Comparison of ENCODE assay signal across 12 mouse cellular contexts in the genomic region with DNA sequence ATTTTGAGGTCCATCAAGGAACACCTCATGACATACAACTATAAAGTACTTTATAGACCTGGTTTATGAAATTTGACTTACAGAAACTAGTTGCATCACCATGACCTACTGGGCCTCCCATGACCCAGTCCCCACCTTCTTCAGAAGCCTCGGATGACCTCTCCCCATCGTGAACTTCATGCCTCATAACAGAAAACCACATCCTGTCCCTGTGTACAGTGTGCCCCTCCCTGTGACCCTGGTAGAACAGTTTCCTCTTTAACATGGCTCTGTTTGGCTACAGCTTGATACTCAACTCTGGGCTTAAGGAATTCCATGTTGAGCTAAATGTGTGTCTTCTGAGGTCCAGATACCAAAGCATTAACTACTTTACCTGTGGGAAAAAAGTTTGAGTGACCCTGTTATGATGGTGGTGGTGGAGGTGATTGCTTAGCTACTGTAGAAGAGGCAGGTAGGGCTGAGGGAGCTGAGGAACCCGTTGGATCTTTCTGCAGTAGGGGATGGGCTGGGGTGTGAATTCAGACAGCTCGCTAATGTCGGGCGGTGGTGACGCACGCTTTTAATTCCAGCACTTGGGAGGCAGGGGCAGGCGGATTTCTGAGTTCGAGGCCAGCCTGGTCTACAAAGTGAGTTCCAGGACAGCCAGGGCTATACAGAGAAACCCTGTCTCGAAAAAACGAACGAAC. TPM values are rescaled to one million over a fixed set of nuclear protein-coding genes. Genes with fewer than 3 reads are reported as not detected.
A peak's percentile ranks its signal among the peaks of the same experiment; 100 is the strongest.
DNase-seq lines count a peak whose midpoint lies in the region; ATAC-seq lines count a peak whose summit lies in the region.
"Had no signal": no experiment of that assay in that cellular context is flagged by ENCODE, and none has a peak within 500 bp of the region (broad histone marks: within the 10 kb centered on the region; RNA-seq: fewer than 3 reads in every experiment).

No protein-coding gene starts in this region.

- H3K4me2 ChIP-seq in liver, embryonic 16.5 days (ENCODE audit: low read depth, low read length): no peak overlapping the region
- H3K4me2 ChIP-seq in liver, embryonic 11.5 days: no peak overlapping the region
- no peak overlapping the region for H3K4me2 ChIP-seq in hindbrain, embryonic 11.5 days (replicated peaks; ENCODE audit: low read depth, low read length)

- H3K4me1 ChIP-seq in liver, embryonic 16.5 days (ENCODE audit: control insufficient read depth, low read depth, low read length): no peaks in the 10 kb centered on the region
- H3K4me1 ChIP-seq in liver, embryonic 11.5 days (replicated peaks; ENCODE audit: control insufficient read depth, insufficient read depth, low read length): no peaks in the 10 kb centered on the region
- peaks cover 5% of the 10 kb centered on the region; the same call in 1 of the 2 replicates for H3K4me1 ChIP-seq in hindbrain, embryonic 11.5 days (replicated peaks; ENCODE audit: control insufficient read depth, insufficient read depth, low read length)

- H3K4me3 ChIP-seq in liver, embryonic 16.5 days (ENCODE audit: low read depth, low read length): no peak overlapping the region
- no peak overlapping the region for H3K4me3 ChIP-seq in liver, embryonic 11.5 days (ENCODE audit: low read depth, low read length)
- no peak overlapping the region for H3K4me3 ChIP-seq in hindbrain, embryonic 11.5 days (ENCODE audit: low read depth, low read length)
- H3K4me3 ChIP-seq: erythroblast, embryonic 14.5 days; gastrocnemius, adult 2 months had no signal

- H3K27ac ChIP-seq in liver, embryonic 16.5 days (ENCODE audit: low read length): no peak overlapping the region
- H3K27ac ChIP-seq in liver, embryonic 11.5 days (ENCODE audit: low read depth, low read length): no peak overlapping the region
- H3K27ac ChIP-seq in hindbrain, embryonic 11.5 days (ENCODE audit: low read depth, low read length): no peak overlapping the region
- H3K27ac ChIP-seq: gastrocnemius, adult 2 months had no signal

- no peaks in the 10 kb centered on the region; the same call in 1 of the 2 replicates for H3K9me3 ChIP-seq in liver, embryonic 16.5 days (replicated peaks; ENCODE audit: control insufficient read depth, low read length)
- no peaks in the 10 kb centered on the region for H3K9me3 ChIP-seq in liver, embryonic 11.5 days (ENCODE audit: control insufficient read depth, low read length)
- H3K9me3 ChIP-seq in hindbrain, embryonic 11.5 days (ENCODE audit: control insufficient read depth, low read length): no peaks in the 10 kb centered on the region

- DNase-seq in liver, embryonic 11.5 days (ENCODE audit: low spot score): no peak
- DNase-seq in induced T-regulatory cell, adult 2 months (ENCODE audit: low read depth): peak; percentile 92
- DNase-seq in thymus, postnatal 4 days: peak; percentile 61
- DNase-seq in testis, postnatal 14 days (ENCODE audit: low spot score): no peak
- DNase-seq in hindbrain, embryonic 11.5 days (ENCODE audit: low spot score): no peak
- DNase-seq in kidney, postnatal 4 days: no peak
- DNase-seq: cerebellum, adult 9-11 months; gastrocnemius, adult 2 months; heart, postnatal 4 days had no signal

- 51% methylated on average over 13 of the region's 13 CpGs for WGBS in liver, embryonic 16.5 days (ENCODE audit: insufficient replicate concordance)
- WGBS in liver, embryonic 11.5 days: 84% methylated on average over 13 of the region's 13 CpGs
- WGBS in hindbrain, embryonic 11.5 days: 92% methylated on average over 13 of the region's 13 CpGs

- ATAC-seq in liver, embryonic 16.5 days (ENCODE audit: low read depth): peak; percentile 47; the same call in 1 of the 2 replicates
- no peak for ATAC-seq in liver, embryonic 11.5 days (replicated peaks; ENCODE audit: low FRiP score)
- peak; percentile 83 for ATAC-seq in neutrophil, adult 5-6 weeks (ENCODE audit: extremely low read depth, insufficient number of reproducible peaks, low FRiP score, poor library complexity, severe bottlenecking)
- no peak for ATAC-seq in hindbrain, embryonic 11.5 days (ENCODE audit: low FRiP score)

- no peak overlapping the region for H3K9ac ChIP-seq in liver, embryonic 16.5 days (ENCODE audit: low read depth, low read length)
- H3K9ac ChIP-seq in liver, embryonic 11.5 days (ENCODE audit: low read depth, low read length): no peak overlapping the region
- no peak overlapping the region for H3K9ac ChIP-seq in hindbrain, embryonic 11.5 days (ENCODE audit: low read depth, low read length)

- H3K27me3 ChIP-seq in liver, embryonic 16.5 days (ENCODE audit: control insufficient read depth, insufficient read depth, low read depth, low read length): no peaks in the 10 kb centered on the region
- no peaks in the 10 kb centered on the region for H3K27me3 ChIP-seq in liver, embryonic 11.5 days (replicated peaks; ENCODE audit: control insufficient read depth, insufficient read depth, low read length)
- H3K27me3 ChIP-seq in hindbrain, embryonic 11.5 days (ENCODE audit: control insufficient read depth, insufficient read depth, low read length): no peaks in the 10 kb centered on the region

- H3K36me3 ChIP-seq in liver, embryonic 16.5 days (ENCODE audit: control insufficient read depth, insufficient read depth): no peaks in the 10 kb centered on the region
- H3K36me3 ChIP-seq in liver, embryonic 11.5 days (ENCODE audit: control insufficient read depth, insufficient read depth, low read length): no peaks in the 10 kb centered on the region
- H3K36me3 ChIP-seq in hindbrain, embryonic 11.5 days (ENCODE audit: control insufficient read depth, insufficient read depth, low read length): no peaks in the 10 kb centered on the region

RNA-seq across cellular contexts. Expression of a gene that starts 58.4 kb away (rescaled TPM):
- 5.9 and 6.0 TPM in 2 replicates for polyA plus RNA-seq in liver, embryonic 16.5 days (2015; fragmentation: Nextera tagmentation; extraction: Ambion mirVana)
- polyA plus RNA-seq in liver, embryonic 11.5 days (2014; fragmentation: Nextera tagmentation; extraction: Ambion mirVana): 26.3 and 33.4 TPM in 2 replicates
- 67.0 and 74.5 TPM in 2 replicates for total RNA-seq in neutrophil, adult 5-6 weeks (2017)
- polyA plus RNA-seq in hindbrain, embryonic 11.5 days (2014; fragmentation: Nextera tagmentation; extraction: Ambion mirVana): 57.3 and 62.2 TPM in 2 replicates

Comparison
In these comparisons a context has a peak if more than half of its experiments do, and no peak if none do; other contexts are left out.
1. ATAC-seq: peak in liver, embryonic 16.5 days (single experiment) and neutrophil, adult 5-6 weeks (single experiment); none in liver, embryonic 11.5 days (single experiment) and hindbrain, embryonic 11.5 days (single experiment).
2. DNase-seq: peak in induced T-regulatory cell, adult 2 months (single experiment) and thymus, postnatal 4 days (single experiment); none in liver, embryonic 11.5 days (single experiment), testis, postnatal 14 days (single experiment), hindbrain, embryonic 11.5 days (single experiment) and kidney, postnatal 4 days (0 of 2).